24 mouse cellular contexts compared by ENCODE assay signal in the genomic region with DNA sequence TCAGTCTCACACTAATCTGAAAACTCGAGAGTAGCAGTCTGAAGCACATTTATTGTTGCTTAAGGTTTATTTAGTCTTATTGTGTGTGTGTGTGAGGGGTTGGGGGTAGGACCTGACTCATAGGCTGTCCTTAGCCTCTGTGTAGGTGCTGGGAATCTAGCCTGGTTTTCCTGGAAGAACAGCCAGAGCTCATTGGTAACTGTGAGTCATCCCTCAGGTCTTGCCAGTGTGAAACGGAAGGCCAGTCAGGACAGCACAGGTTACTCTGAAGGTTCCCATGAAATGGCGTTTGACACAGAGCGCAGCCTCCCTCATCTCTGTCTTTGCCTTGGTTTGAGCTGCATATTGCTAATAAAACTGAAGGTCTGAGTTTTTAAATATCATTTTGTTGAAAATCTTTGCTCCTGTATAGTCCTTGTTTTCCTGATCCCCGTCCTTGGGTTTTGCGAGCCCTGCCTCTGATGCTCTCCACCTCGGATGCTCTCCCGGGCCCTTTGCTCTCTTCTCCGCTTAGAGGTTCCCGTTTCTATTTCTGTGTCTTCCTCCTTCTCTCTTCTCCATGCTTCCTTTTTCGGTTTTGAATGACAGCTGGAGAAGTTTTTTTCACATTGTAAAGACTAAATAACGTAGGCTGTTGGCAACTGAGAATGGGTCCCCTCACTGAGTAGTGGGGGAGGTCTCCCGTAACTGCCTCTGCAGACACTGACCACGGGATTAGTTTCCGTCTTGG. TPM values are rescaled to one million over a fixed set of nuclear protein-coding genes. Genes with fewer than 3 reads are reported as not detected.
DNase-seq lines count a peak whose midpoint lies in the region; ATAC-seq and TF ChIP-seq lines count a peak whose summit lies in the region.
"Had no signal": no experiment of that assay in that cellular context is flagged by ENCODE, and none has a peak within 500 bp of the region (broad histone marks: within the 10 kb centered on the region; RNA-seq: fewer than 3 reads in every experiment).

No protein-coding gene starts in this region.

- peaks cover 30% of the 10 kb centered on the region for H3K36me3 ChIP-seq in lung, postnatal 0 days (ENCODE audit: insufficient read depth, low read length)
- H3K36me3 ChIP-seq in stomach, postnatal 0 days (ENCODE audit: control insufficient read depth, insufficient read depth, low read length) = peaks cover 20% of the 10 kb centered on the region

- TF ChIP-seq CTCF in lung, postnatal 0 days (IDR thresholded peaks at IDR 0.05) = no peak
- no peak for TF ChIP-seq CTCF in stomach, postnatal 0 days (IDR thresholded peaks at IDR 0.05; ENCODE audit: low read depth)

- 82% methylated on average over 15 of the region's 15 CpGs for WGBS in lung, postnatal 0 days
- WGBS in stomach, postnatal 0 days = 86% methylated on average over 15 of the region's 15 CpGs

- no peaks in the 10 kb centered on the region for H3K9me3 ChIP-seq in lung, postnatal 0 days (ENCODE audit: low read length)
- no peaks in the 10 kb centered on the region for H3K9me3 ChIP-seq in stomach, postnatal 0 days (ENCODE audit: control insufficient read depth, low read length)
- H3K9me3 ChIP-seq: embryonic facial prominence, embryonic 13.5 days; forebrain, embryonic 13.5 days; heart, embryonic 15.5 days; hindbrain, embryonic 15.5 days; megakaryocyte, embryonic 14.5 days; neural tube, embryonic 13.5 days had no signal

- H3K4me2 ChIP-seq in lung, postnatal 0 days (replicated peaks; ENCODE audit: low read depth, low read length) = no peak overlapping the region
- no peak overlapping the region for H3K4me2 ChIP-seq in stomach, postnatal 0 days (replicated peaks; ENCODE audit: low read depth)
- H3K4me2 ChIP-seq: embryonic facial prominence, embryonic 13.5 days; forebrain, embryonic 13.5 days; heart, embryonic 15.5 days; hindbrain, embryonic 15.5 days; neural tube, embryonic 13.5 days had no signal

- H3K4me1 ChIP-seq in lung, postnatal 0 days (ENCODE audit: insufficient read depth, low read depth, low read length) = no peaks in the 10 kb centered on the region
- no peaks in the 10 kb centered on the region for H3K4me1 ChIP-seq in stomach, postnatal 0 days (replicated peaks; ENCODE audit: control insufficient read depth, insufficient read depth)
- H3K4me1 ChIP-seq: embryonic facial prominence, embryonic 13.5 days; forebrain, embryonic 13.5 days; heart, embryonic 15.5 days; hindbrain, embryonic 15.5 days; neural tube, embryonic 13.5 days had no signal

- no peaks in the 10 kb centered on the region for H3K27me3 ChIP-seq in lung, postnatal 0 days (replicated peaks; ENCODE audit: insufficient read depth, low read length)
- no peaks in the 10 kb centered on the region for H3K27me3 ChIP-seq in stomach, postnatal 0 days (ENCODE audit: control insufficient read depth, insufficient read depth, low read length)
- H3K27me3 ChIP-seq: embryonic facial prominence, embryonic 13.5 days; forebrain, embryonic 13.5 days; heart, embryonic 15.5 days; hindbrain, embryonic 15.5 days; megakaryocyte, embryonic 14.5 days; neural tube, embryonic 13.5 days had no signal

- no peak overlapping the region for H3K9ac ChIP-seq in lung, postnatal 0 days (replicated peaks; ENCODE audit: low read depth)
- H3K9ac ChIP-seq in stomach, postnatal 0 days (ENCODE audit: low read length) = no peak overlapping the region
- H3K9ac ChIP-seq: embryonic facial prominence, embryonic 13.5 days; forebrain, embryonic 13.5 days; heart, embryonic 15.5 days; hindbrain, embryonic 15.5 days; neural tube, embryonic 13.5 days had no signal

- ATAC-seq in lung, postnatal 0 days = 0 out of 2 replicates have a peak, but pooled peaks have one; percentile 15
- peak; percentile 64 for ATAC-seq in granulocyte monocyte progenitor cell, adult 5-6 weeks (replicated peaks; ENCODE audit: poor library complexity, severe bottlenecking)
- peak; percentile 46; the same call in 1 of the 2 replicates for ATAC-seq in stomach, postnatal 0 days (ENCODE audit: low FRiP score, low TSS enrichment)
- ATAC-seq: forebrain, embryonic 13.5 days had no signal

- H3K27ac ChIP-seq in lung, postnatal 0 days (ENCODE audit: low read length) = no peak overlapping the region
- no peak overlapping the region for H3K27ac ChIP-seq in stomach, postnatal 0 days (replicated peaks)
- H3K27ac ChIP-seq: forebrain, embryonic 13.5 days; heart, embryonic 15.5 days; hindbrain, embryonic 15.5 days; kidney, postnatal 0 days; neural tube, embryonic 13.5 days had no signal

- TF ChIP-seq EP300 in lung, postnatal 0 days (IDR thresholded peaks at IDR 0.05) = no peak
- TF ChIP-seq EP300 in stomach, postnatal 0 days (optimal IDR thresholded peaks at IDR 0.05) = no peak

- peak; percentile 51 for DNase-seq in gastrocnemius, adult 18-20 months (ENCODE audit: low spot score)
- no peak for DNase-seq in gastrocnemius, postnatal 4 days (ENCODE audit: low spot score in 2 of 2)
- DNase-seq in lung, postnatal 0 days (ENCODE audit: low spot score) = no peak
- DNase-seq in lung, postnatal 36 days = no peak
- DNase-seq in stomach, postnatal 0 days (ENCODE audit: low spot score) = no peak
- DNase-seq in frontal cortex, postnatal 10 days (ENCODE audit: low spot score in 2 of 2) = no peak
- DNase-seq in thymus, adult 18-20 months = no peak
- DNase-seq: adrenal gland, postnatal 36 days; embryo, embryonic 11 days; gastrocnemius, postnatal 36 days; heart, postnatal 36 days; kidney, adult 2 months; midbrain, embryonic 14.5 days; thymus, postnatal 14 days had no signal

- H3K4me3 ChIP-seq in lung, postnatal 0 days (ENCODE audit: low read depth, low read length) = no peak overlapping the region
- no peak overlapping the region for H3K4me3 ChIP-seq in stomach, postnatal 0 days (ENCODE audit: low read depth, low read length)
- H3K4me3 ChIP-seq: embryonic facial prominence, embryonic 13.5 days; erythroblast, embryonic 14.5 days; forebrain, embryonic 13.5 days; heart, embryonic 15.5 days; hindbrain, embryonic 15.5 days; megakaryocyte, embryonic 14.5 days; myocyte; neural tube, embryonic 13.5 days had no signal

RNA-seq across cellular contexts. Expression of a gene that starts 11.0 kb away (rescaled TPM):
- total RNA-seq in gastrocnemius, adult 18-20 months (2021) = 100 to 1,000 TPM; 138 to 152 TPM
- total RNA-seq in gastrocnemius, postnatal 4 days (2021) = 100 to 1,000 TPM; 128 to 151 TPM
- polyA plus RNA-seq in lung, postnatal 0 days (2015; fragmentation: Nextera tagmentation; extraction: Ambion mirVana) = 393 and 397 TPM in 2 replicates
- total RNA-seq in granulocyte monocyte progenitor cell, adult 5-6 weeks (2014; fragmentation: Nextera tagmentation) = 189 and 198 TPM in 2 replicates
- total RNA-seq in granulocyte monocyte progenitor cell, adult 5-6 weeks (2017) = 144 and 173 TPM in 2 replicates
- polyA plus RNA-seq in stomach, postnatal 0 days (2015; fragmentation: Nextera tagmentation; extraction: Ambion mirVana) = 419 and 427 TPM in 2 replicates

RNA-seq across cellular contexts. Expression of a gene that starts 23.4 kb away (rescaled TPM):
- 10 to 100 TPM; 10.3 to 10.8 TPM for total RNA-seq in gastrocnemius, adult 18-20 months (2021)
- total RNA-seq in gastrocnemius, postnatal 4 days (2021) = 1 to 10 TPM; 3.4 to 4.3 TPM
- 9.4 and 10.7 TPM in 2 replicates for polyA plus RNA-seq in lung, postnatal 0 days (2015; fragmentation: Nextera tagmentation; extraction: Ambion mirVana)
- total RNA-seq in granulocyte monocyte progenitor cell, adult 5-6 weeks (2014; fragmentation: Nextera tagmentation) = 0.38 and 2.4 TPM in 2 replicates
- 0.82 and 1.2 TPM in 2 replicates for total RNA-seq in granulocyte monocyte progenitor cell, adult 5-6 weeks (2017)
- polyA plus RNA-seq in stomach, postnatal 0 days (2015; fragmentation: Nextera tagmentation; extraction: Ambion mirVana) = 2.7 and 3.2 TPM in 2 replicates
